Mouse (Mus musculus) lung, embryonic 15.5 days (tissue): ENCODE results near the gene Stard8. TPM values are rescaled to one million over a fixed set of nuclear protein-coding genes. Genes with fewer than 3 reads are reported as not detected.

Experiments used
- ATAC-seq: fragments of 200-750 bp; cut with Nextera tagmentation; 2 replicates; pipeline ENCODE4 v1.8.0; 2017; ENCODE audit warnings: moderate number of reproducible peaks, borderline replicate concordance; ENCODE audit not compliant: low FRiP score, low TSS enrichment; ENCODE audit errors: extremely low read depth
- H3K27ac ChIP-seq: fragments of 300-500 bp; sonication (generic); 2 replicates; pipeline ENCODE4 v1.5.1; 2015; ENCODE audit warnings: moderate library complexity, mild to moderate bottlenecking, inconsistent platforms
- H3K27me3 ChIP-seq: fragments of 300-500 bp; sonication (generic); 2 replicates; pipeline ENCODE4 v1.6.1; 2015; ENCODE audit warnings: inconsistent platforms
- H3K36me3 ChIP-seq: fragments of 300-500 bp; sonication (generic); 2 replicates; pipeline ENCODE4 v1.6.1; 2015; ENCODE audit warnings: inconsistent platforms
- H3K4me1 ChIP-seq: fragments of 300-500 bp; sonication (generic); 2 replicates; pipeline ENCODE4 v1.6.1; 2015; ENCODE audit warnings: inconsistent platforms
- H3K4me2 ChIP-seq: fragments of 300-500 bp; sonication (generic); 2 replicates; pipeline ENCODE4 v1.6.1; 2015; ENCODE audit warnings: inconsistent platforms, mild to moderate bottlenecking, moderate library complexity
- H3K4me3 ChIP-seq: fragments of 300-500 bp; sonication (generic); 2 replicates; pipeline ENCODE4 v1.5.1; 2015; ENCODE audit warnings: mild to moderate bottlenecking, inconsistent platforms
- H3K9ac ChIP-seq: fragments of 300-500 bp; sonication (generic); 2 replicates; pipeline ENCODE4 v1.6.1; 2015; ENCODE audit warnings: inconsistent platforms
- H3K9me3 ChIP-seq: fragments of 300-500 bp; sonication (generic); 2 replicates; pipeline ENCODE4 v1.6.1; 2016; ENCODE audit warnings: inconsistent platforms
- WGBS: fragments of 180-500 bp; shearing (Covaris S2); methylation state at CpG from one replicate; pipeline ENCODE4 v1.1.7; 2015; 5-methylcytosine and 5-hydroxymethylcytosine counted together
- polyA plus RNA-seq: library from polyadenylated mRNA; unstranded; fragments of >200 nt; fragmentation: Nextera tagmentation; extraction: Ambion mirVana; gene quantifications from 2 replicates; pipeline ENCODE4 v1.2.1, GENCODE M21; 2015

Gene Stard8
- polyA plus RNA-seq, 1 experiment from 2014 or later: 16.7 TPM

- no peaks in the 10 kb centered on the region for H3K36me3 ChIP-seq
- H3K4me1 ChIP-seq: no peaks in the 10 kb centered on the region
- no peaks in the 10 kb centered on the region for H3K9me3 ChIP-seq
- no peak for ATAC-seq
- H3K9ac ChIP-seq: no peak overlapping the region
- H3K27ac ChIP-seq: no peak overlapping the region
- peaks cover 3% of the 10 kb centered on the region; the same call in 1 of the 2 replicates for H3K27me3 ChIP-seq
- 63% methylated on average over 2 of the region's 2 CpGs for WGBS
- no peak overlapping the region for H3K4me3 ChIP-seq
- H3K4me2 ChIP-seq: no peak overlapping the region
Observed at GRCm38 (mm10) chrX:99015705-99016104, 12.7 kb downstream of the Stard8 start.

GRCm38 (mm10) chrX:99016987-99017386, 13.9 kb downstream of the Stard8 start:
- H3K4me2 ChIP-seq: no peak overlapping the region
- H3K9me3 ChIP-seq: no peaks in the 10 kb centered on the region
- no peak overlapping the region for H3K9ac ChIP-seq
- H3K4me1 ChIP-seq: no peaks in the 10 kb centered on the region
- no peaks in the 10 kb centered on the region for H3K36me3 ChIP-seq
- H3K27me3 ChIP-seq: peaks cover 3% of the 10 kb centered on the region; the same call in 1 of the 2 replicates
- ATAC-seq: no peak
- H3K27ac ChIP-seq: no peak overlapping the region
- H3K4me3 ChIP-seq: no peak overlapping the region
- WGBS: 46% methylated on average over 8 of the region's 8 CpGs

- no peak overlapping the region for H3K9ac ChIP-seq
- peaks cover 8% of the 10 kb centered on the region; the same call in 1 of the 2 replicates for H3K27me3 ChIP-seq
- ATAC-seq: no peak
- H3K4me3 ChIP-seq: no peak overlapping the region
- H3K4me2 ChIP-seq: no peak overlapping the region
- H3K9me3 ChIP-seq: no peaks in the 10 kb centered on the region
- H3K27ac ChIP-seq: no peak overlapping the region
- no peaks in the 10 kb centered on the region for H3K4me1 ChIP-seq
- no peaks in the 10 kb centered on the region for H3K36me3 ChIP-seq
- WGBS: 83% methylated on average over 6 of the region's 6 CpGs
Observed at GRCm38 (mm10) chrX:99017874-99018273, 14.8 kb downstream of the Stard8 start.

- Histone ChIP-seq H3K9me3 (no peaks in the 10 kb centered on the region), H3K27ac (no peak overlapping the region), H3K9ac (no peak overlapping the region), H3K27me3 (peaks cover 14% of the 10 kb centered on the region), H3K36me3 (no peaks in the 10 kb centered on the region), H3K4me1 (no peaks in the 10 kb centered on the region), H3K4me2 (no peak overlapping the region), H3K4me3 (no peak overlapping the region)
- no peak for ATAC-seq
- 73% methylated on average over 4 of the region's 4 CpGs for WGBS
Observed at GRCm38 (mm10) chrX:99019303-99019702, 16.3 kb downstream of the Stard8 start.

- ATAC-seq: peak; percentile 19; the same call in 1 of the 2 replicates
- peaks cover 18% of the 10 kb centered on the region for H3K27me3 ChIP-seq
- WGBS: 61% methylated on average over 4 of the region's 4 CpGs
Observed at GRCm38 (mm10) chrX:99020215-99020614, 17.2 kb downstream of the Stard8 start.

GRCm38 (mm10) chrX:99021593-99021992, 18.5 kb downstream of the Stard8 start:
- WGBS: 52% methylated on average over 2 of the region's 2 CpGs
- no peak for ATAC-seq
- Histone ChIP-seq H3K9ac (no peak overlapping the region), H3K36me3 (no peaks in the 10 kb centered on the region), H3K4me1 (no peaks in the 10 kb centered on the region), H3K9me3 (no peaks in the 10 kb centered on the region), H3K4me2 (no peak overlapping the region), H3K4me3 (no peak overlapping the region), H3K27me3 (peaks cover 20% of the 10 kb centered on the region), H3K27ac (no peak overlapping the region)

More at GRCm38 (mm10) chrX:99020215-99020614, 17.2 kb downstream of the Stard8 start:
- Histone ChIP-seq H3K36me3 (no peaks in the 10 kb centered on the region), H3K4me3 (no peak overlapping the region), H3K4me2 (no peak overlapping the region), H3K9ac (no peak overlapping the region), H3K27ac (no peak overlapping the region), H3K4me1 (no peaks in the 10 kb centered on the region), H3K9me3 (no peaks in the 10 kb centered on the region)

- Histone ChIP-seq H3K4me3 (no peak overlapping the region), H3K27me3 (peaks cover 26% of the 10 kb centered on the region), H3K36me3 (no peaks in the 10 kb centered on the region), H3K9me3 (no peaks in the 10 kb centered on the region), H3K9ac (no peak overlapping the region), H3K4me2 (no peak overlapping the region), H3K4me1 (no peaks in the 10 kb centered on the region), H3K27ac (no peak overlapping the region)
- no peak for ATAC-seq
- WGBS: 56% methylated on average over 1 of the region's 1 CpGs
Observed at GRCm38 (mm10) chrX:99023951-99024350, 20.9 kb downstream of the Stard8 start.

GRCm38 (mm10) chrX:99035407-99035806, 32.4 kb downstream of the Stard8 start:
- Histone ChIP-seq H3K9ac (no peak overlapping the region), H3K4me2 (no peak overlapping the region), H3K9me3 (no peaks in the 10 kb centered on the region), H3K36me3 (no peaks in the 10 kb centered on the region), H3K27me3 (no peaks in the 10 kb centered on the region), H3K27ac (no peak overlapping the region), H3K4me1 (no peaks in the 10 kb centered on the region), H3K4me3 (no peak overlapping the region)
- WGBS: 41% methylated on average over 3 of the region's 3 CpGs
- no peak for ATAC-seq

- Histone ChIP-seq H3K4me1 (peaks cover 13% of the 10 kb centered on the region), H3K4me3 (peak overlapping the region; percentile 52), H3K9ac (peak overlapping the region; percentile 54), H3K9me3 (no peaks in the 10 kb centered on the region), H3K27ac (peak overlapping the region; percentile 78), H3K27me3 (peaks cover 23% of the 10 kb centered on the region), H3K4me2 (peak overlapping the region; percentile 80), H3K36me3 (no peaks in the 10 kb centered on the region)
- ATAC-seq: peak; percentile 95
- 22% methylated on average over 31 of the region's 31 CpGs for WGBS
Observed at GRCm38 (mm10) chrX:99042451-99042951, 39.5 kb downstream of the Stard8 start.

- Histone ChIP-seq H3K9me3 (no peaks in the 10 kb centered on the region), H3K9ac (peak overlapping the region; percentile 54; the same call in 1 of the 2 replicates), H3K4me3 (peak overlapping the region; percentile 52), H3K27me3 (peaks cover 23% of the 10 kb centered on the region), H3K4me1 (peaks cover 13% of the 10 kb centered on the region), H3K4me2 (peak overlapping the region; percentile 80), H3K27ac (peak overlapping the region; percentile 78; the same call in 1 of the 2 replicates), H3K36me3 (no peaks in the 10 kb centered on the region)
- ATAC-seq: no peak
- WGBS: 33% methylated on average over 6 of the region's 6 CpGs
Observed at GRCm38 (mm10) chrX:99043275-99043674, 40.2 kb downstream of the Stard8 start.

- peaks cover 13% of the 10 kb centered on the region for H3K4me1 ChIP-seq
- ATAC-seq: no peak
- no peak overlapping the region for H3K27ac ChIP-seq
- 71% methylated on average over 5 of the region's 5 CpGs for WGBS
- H3K9ac ChIP-seq: no peak overlapping the region
- H3K9me3 ChIP-seq: no peaks in the 10 kb centered on the region
- H3K4me2 ChIP-seq: peak overlapping the region; percentile 80
- H3K4me3 ChIP-seq: peak overlapping the region; percentile 52; the same call in 1 of the 2 replicates
- peaks cover 23% of the 10 kb centered on the region for H3K27me3 ChIP-seq
- no peaks in the 10 kb centered on the region for H3K36me3 ChIP-seq
Observed at GRCm38 (mm10) chrX:99043739-99044138, 40.7 kb downstream of the Stard8 start.

GRCm38 (mm10) chrX:99045315-99045714, 42.3 kb downstream of the Stard8 start:
- no peaks in the 10 kb centered on the region for H3K9me3 ChIP-seq
- no peaks in the 10 kb centered on the region for H3K36me3 ChIP-seq
- H3K27ac ChIP-seq: no peak overlapping the region
- no peak overlapping the region for H3K4me2 ChIP-seq
- WGBS: 61% methylated on average over 7 of the region's 7 CpGs
- H3K4me1 ChIP-seq: peaks cover 13% of the 10 kb centered on the region
- ATAC-seq: no peak
- H3K27me3 ChIP-seq: peaks cover 23% of the 10 kb centered on the region
- H3K9ac ChIP-seq: no peak overlapping the region
- no peak overlapping the region for H3K4me3 ChIP-seq
